Mouse (Mus musculus) liver, embryonic 15.5 days (tissue): ENCODE results near the gene Tff1. TPM values are rescaled to one million over a fixed set of nuclear protein-coding genes. Genes with fewer than 3 reads are reported as not detected.

ENCODE experiments used
- ATAC-seq: fragments of 200-750 bp; cut with Nextera tagmentation; 2 replicates; pipeline ENCODE4 v1.8.0; 2017; ENCODE audit warnings: moderate number of reproducible peaks, mild to moderate bottlenecking, moderate library complexity; ENCODE audit not compliant: insufficient read depth
- H3K27ac ChIP-seq: fragments of 300-500 bp; sonication (generic); replicated peaks from 2 replicates; pipeline ENCODE4 v1.5.1; 2015; ENCODE audit warnings: mild to moderate bottlenecking, inconsistent platforms
- H3K27me3 ChIP-seq: fragments of 300-500 bp; sonication (generic); 2 replicates; pipeline ENCODE4 v1.6.1; 2015; ENCODE audit warnings: mild to moderate bottlenecking, inconsistent platforms
- H3K36me3 ChIP-seq: fragments of 300-500 bp; sonication (generic); replicated peaks from 2 replicates; pipeline ENCODE4 v1.6.1; 2015; ENCODE audit warnings: moderate library complexity, mild to moderate bottlenecking, inconsistent platforms
- H3K4me1 ChIP-seq: fragments of 300-500 bp; sonication (generic); replicated peaks from 2 replicates; pipeline ENCODE4 v1.6.1; 2015; ENCODE audit warnings: inconsistent platforms
- H3K4me2 ChIP-seq: fragments of 300-500 bp; sonication (generic); 2 replicates; pipeline ENCODE4 v1.6.1; 2015; ENCODE audit warnings: moderate library complexity, mild to moderate bottlenecking, inconsistent platforms
- H3K4me3 ChIP-seq: fragments of 300-500 bp; sonication (generic); replicated peaks from 2 replicates; pipeline ENCODE4 v1.5.1; 2015; ENCODE audit warnings: mild to moderate bottlenecking, inconsistent platforms
- H3K9ac ChIP-seq: fragments of 300-500 bp; sonication (generic); 2 replicates; pipeline ENCODE4 v1.6.1; 2015; ENCODE audit warnings: moderate library complexity, mild to moderate bottlenecking, inconsistent platforms
- H3K9me3 ChIP-seq: fragments of 300-500 bp; sonication (generic); replicated peaks from 2 replicates; pipeline ENCODE4 v1.6.1; 2016; ENCODE audit warnings: inconsistent platforms
- WGBS: fragments of 180-500 bp; shearing (Covaris S2); methylation state at CpG from one replicate; pipeline ENCODE4 v1.1.7; 2015; ENCODE audit warnings: mixed read lengths; ENCODE audit not compliant: insufficient replicate concordance; 5-methylcytosine and 5-hydroxymethylcytosine counted together
- polyA plus RNA-seq: library from polyadenylated mRNA; unstranded; fragments of >200 nt; fragmentation: Nextera tagmentation; extraction: Ambion mirVana; gene quantifications from 2 replicates; pipeline ENCODE4 v1.2.1, GENCODE M21; 2015

Tff1 gene
- not detected in 2 replicates for polyA plus RNA-seq

- Histone ChIP-seq H3K9me3 (no peaks in the 10 kb centered on the region), H3K4me2 (no peak within 1 kb of the TSS), H3K4me1 (no peaks in the 10 kb centered on the region), H3K27me3 (no peaks in the 10 kb centered on the region), H3K36me3 (no peaks in the 10 kb centered on the region), H3K27ac (no peak within 1 kb of the TSS), H3K9ac (no peak within 1 kb of the TSS), H3K4me3 (no peak within 1 kb of the TSS)
- ATAC-seq: no peak
- WGBS: 66% methylated on average over 6 of the region's 6 CpGs
These were observed at the start of gene Tff1 for GRCm38 (mm10) chr17:31165127-31165526. Gene Tff1, minus strand, starts transcription at chr17:31165277.

DNA sequence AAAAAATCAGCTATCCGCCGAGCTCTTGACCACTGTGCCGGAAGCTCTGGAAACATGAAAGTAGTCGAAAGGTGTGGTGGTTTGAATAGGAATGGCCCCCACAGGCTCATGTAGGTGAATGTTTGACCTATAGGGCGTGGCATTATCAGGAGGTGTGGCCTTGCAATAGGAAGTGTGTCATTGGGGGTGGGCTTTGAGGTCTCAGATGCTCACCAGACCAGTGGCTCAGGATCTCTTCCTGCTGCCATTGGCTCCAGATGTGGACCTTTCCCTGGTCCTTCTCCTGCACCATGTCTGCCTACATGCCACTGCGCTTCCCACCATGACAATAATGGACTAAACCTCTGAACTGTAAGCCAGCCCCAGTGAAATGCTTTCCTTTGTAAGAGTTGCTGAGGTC is 46.8 kb upstream of the Tff1 start:
- Histone ChIP-seq H3K27ac (no peak overlapping the region), H3K36me3 (peaks cover 12% of the 10 kb centered on the region), H3K27me3 (no peaks in the 10 kb centered on the region), H3K4me1 (peaks cover 44% of the 10 kb centered on the region), H3K9ac (no peak overlapping the region), H3K9me3 (no peaks in the 10 kb centered on the region), H3K4me2 (no peak overlapping the region), H3K4me3 (no peak overlapping the region)
- ATAC-seq: no peak
- WGBS: 83% methylated on average over 6 of the region's 6 CpGs

DNA sequence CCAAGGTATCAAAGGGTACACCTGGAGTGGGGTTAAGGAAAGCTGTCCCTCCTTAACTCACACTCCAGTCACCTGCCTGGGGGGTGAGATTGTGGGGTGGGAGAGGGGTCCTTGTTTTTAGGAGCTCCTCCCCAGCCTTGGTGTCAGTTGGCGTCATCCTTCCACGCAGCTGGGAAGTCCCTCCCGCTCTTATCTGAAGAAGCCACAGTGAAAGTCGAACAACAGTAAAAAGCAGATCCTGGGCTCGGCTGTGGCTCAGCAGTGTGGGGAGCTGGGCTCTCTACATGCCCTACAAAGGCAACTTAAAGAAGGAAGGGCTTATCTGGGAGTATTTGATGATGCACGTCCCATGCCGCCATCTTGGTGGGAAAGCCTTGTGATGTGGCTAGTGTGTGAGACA is 45.2 kb upstream of the Tff1 start:
- H3K9me3 ChIP-seq: no peaks in the 10 kb centered on the region
- H3K4me1 ChIP-seq: peaks cover 41% of the 10 kb centered on the region
- 23% methylated on average over 7 of the region's 7 CpGs for WGBS
- H3K36me3 ChIP-seq: peaks cover 12% of the 10 kb centered on the region
- peak; percentile 70 for ATAC-seq
- peak overlapping the region; percentile 29; the same call in 1 of the 2 replicates for H3K4me2 ChIP-seq
- H3K27ac ChIP-seq: peak overlapping the region; percentile 60
- no peak overlapping the region for H3K4me3 ChIP-seq
- no peaks in the 10 kb centered on the region for H3K27me3 ChIP-seq
- H3K9ac ChIP-seq: no peak overlapping the region

GRCm38 (mm10) chr17:31209376-31209930 is 44.4 kb upstream of the Tff1 start:
- peaks cover 41% of the 10 kb centered on the region for H3K4me1 ChIP-seq
- H3K9ac ChIP-seq: no peak overlapping the region
- H3K4me3 ChIP-seq: no peak overlapping the region
- peak overlapping the region; percentile 74 for H3K4me2 ChIP-seq
- H3K9me3 ChIP-seq: no peaks in the 10 kb centered on the region
- H3K36me3 ChIP-seq: peaks cover 12% of the 10 kb centered on the region
- 84% methylated on average over 11 of the region's 11 CpGs for WGBS
- no peak for ATAC-seq
- no peaks in the 10 kb centered on the region for H3K27me3 ChIP-seq
- peak overlapping the region; percentile 60; the same call in 1 of the 2 replicates for H3K27ac ChIP-seq

- WGBS: 24% methylated on average over 8 of the region's 8 CpGs
- no peaks in the 10 kb centered on the region for H3K9me3 ChIP-seq
- ATAC-seq: no peak; the same call in 1 of the 2 replicates
- H3K4me3 ChIP-seq: peak overlapping the region; percentile 53
- peak overlapping the region; percentile 51; the same call in 1 of the 2 replicates for H3K9ac ChIP-seq
- peaks cover 11% of the 10 kb centered on the region; the same call in 1 of the 2 replicates for H3K36me3 ChIP-seq
- peak overlapping the region; percentile 74 for H3K4me2 ChIP-seq
- H3K4me1 ChIP-seq: peaks cover 41% of the 10 kb centered on the region
- no peaks in the 10 kb centered on the region for H3K27me3 ChIP-seq
- H3K27ac ChIP-seq: peak overlapping the region; percentile 72; the same call in 1 of the 2 replicates
These were observed 43.6 kb upstream of the Tff1 start for GRCm38 (mm10) chr17:31208654-31209053.

DNA sequence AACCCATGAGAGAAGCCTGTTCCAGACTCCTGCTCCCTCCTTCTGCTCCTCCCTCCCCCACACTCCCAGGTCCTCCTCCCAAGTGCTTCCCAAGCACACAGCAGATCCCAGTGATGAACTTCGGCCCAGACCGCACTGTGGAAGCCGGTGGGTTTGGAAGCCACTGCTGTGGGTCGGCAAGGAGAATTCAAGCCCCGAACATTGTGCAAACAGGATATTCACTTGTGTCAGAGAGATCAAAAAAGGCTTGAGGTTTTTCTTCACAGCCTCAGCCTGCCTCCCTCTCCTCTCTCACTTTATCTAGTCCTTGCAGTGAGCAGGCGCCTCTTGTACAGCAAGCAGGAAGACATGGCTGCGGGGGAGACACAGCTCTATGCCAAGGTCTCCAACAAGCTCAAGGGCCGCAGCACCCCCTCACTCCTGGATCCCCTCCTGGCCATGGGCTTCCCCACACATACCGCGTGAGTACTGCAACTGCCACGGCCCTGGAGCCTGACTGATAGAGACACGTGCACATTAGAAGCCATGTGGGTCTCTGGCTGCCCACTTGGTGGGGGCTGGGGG is 42.8 kb upstream of the Tff1 start, which contains the start of gene Ubash3a:
TSS of gene Ubash3a (plus strand) at position 103 of the 564 bp plus-strand sequence.
- Histone ChIP-seq H3K27me3 (no peaks in the 10 kb centered on the region), H3K9ac (peak within 1 kb of the TSS; percentile 51), H3K4me3 (peak within 1 kb of the TSS; percentile 53), H3K4me2 (peak within 1 kb of the TSS; percentile 74), H3K36me3 (peaks cover 5% of the 10 kb centered on the region; the same call in 1 of the 2 replicates), H3K4me1 (peaks cover 41% of the 10 kb centered on the region), H3K27ac (peak within 1 kb of the TSS; percentile 72), H3K9me3 (no peaks in the 10 kb centered on the region)
- ATAC-seq: peak; percentile 71
- 13% methylated on average over 12 of the region's 12 CpGs for WGBS

DNA sequence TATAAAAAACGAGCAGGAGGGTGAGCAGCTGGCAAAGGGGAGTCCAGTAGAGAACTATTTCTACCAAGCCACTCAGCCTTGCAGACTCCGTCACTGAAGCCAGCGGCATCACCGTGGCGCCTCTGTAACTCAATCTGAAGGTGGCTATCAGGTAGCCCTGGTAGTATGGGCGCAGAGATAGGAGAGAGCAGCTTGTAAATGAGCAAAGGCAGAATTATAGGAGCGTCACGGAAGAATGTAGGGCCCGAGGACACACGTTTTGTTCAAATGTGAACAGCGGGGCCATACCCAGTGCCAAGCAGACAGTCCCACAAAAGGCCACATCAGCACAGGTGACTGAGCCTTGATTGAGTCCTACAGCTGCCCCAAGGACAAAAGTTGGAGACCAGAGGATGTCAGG is 33.8 kb upstream of the Tff1 start, which contains the start of gene Tmprss3:
TSS of gene Tmprss3 (minus strand) at position 101 of the 400 bp plus-strand sequence.
- Histone ChIP-seq H3K4me1 (peaks cover 8% of the 10 kb centered on the region; the same call in 1 of the 2 replicates), H3K27me3 (no peaks in the 10 kb centered on the region), H3K9me3 (no peaks in the 10 kb centered on the region), H3K27ac (no peak within 1 kb of the TSS), H3K4me3 (no peak within 1 kb of the TSS), H3K9ac (no peak within 1 kb of the TSS), H3K4me2 (no peak within 1 kb of the TSS), H3K36me3 (no peaks in the 10 kb centered on the region)
- WGBS: 75% methylated on average over 11 of the region's 11 CpGs
- ATAC-seq: no peak

GRCm38 (mm10) chr17:31196283-31196682 is 31.2 kb upstream of the Tff1 start:
- Histone ChIP-seq H3K27ac (no peak overlapping the region), H3K4me2 (no peak overlapping the region), H3K4me3 (no peak overlapping the region), H3K9me3 (no peaks in the 10 kb centered on the region), H3K27me3 (no peaks in the 10 kb centered on the region), H3K4me1 (peaks cover 8% of the 10 kb centered on the region; the same call in 1 of the 2 replicates), H3K36me3 (no peaks in the 10 kb centered on the region), H3K9ac (no peak overlapping the region)
- ATAC-seq: no peak
- WGBS: 69% methylated on average over 7 of the region's 7 CpGs

DNA sequence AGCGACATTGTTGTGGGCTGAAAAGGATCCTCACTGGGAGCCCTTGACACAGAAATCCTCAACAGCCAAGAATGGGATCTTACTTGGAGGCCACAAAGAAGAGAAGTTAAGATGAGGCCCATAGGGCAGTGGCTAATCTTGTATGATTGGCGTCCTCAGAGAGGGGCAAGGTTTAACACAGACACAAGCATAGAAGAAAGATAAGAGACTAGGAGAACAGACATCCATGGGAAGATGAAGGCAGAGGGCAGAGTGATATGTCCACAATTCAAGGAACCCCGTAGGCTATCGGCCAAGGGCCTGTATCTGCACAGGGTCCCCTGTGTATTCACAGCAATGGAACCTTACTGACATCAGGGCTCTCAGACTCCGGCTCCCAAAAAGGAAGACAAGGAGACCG is 30.1 kb upstream of the Tff1 start:
- Histone ChIP-seq H3K4me2 (no peak overlapping the region), H3K4me3 (no peak overlapping the region), H3K27me3 (no peaks in the 10 kb centered on the region), H3K27ac (no peak overlapping the region), H3K36me3 (no peaks in the 10 kb centered on the region), H3K9ac (no peak overlapping the region), H3K9me3 (no peaks in the 10 kb centered on the region), H3K4me1 (peaks cover 8% of the 10 kb centered on the region; the same call in 1 of the 2 replicates)
- 42% methylated on average over 6 of the region's 6 CpGs for WGBS
- peak; percentile 31; the same call in 1 of the 2 replicates for ATAC-seq

DNA sequence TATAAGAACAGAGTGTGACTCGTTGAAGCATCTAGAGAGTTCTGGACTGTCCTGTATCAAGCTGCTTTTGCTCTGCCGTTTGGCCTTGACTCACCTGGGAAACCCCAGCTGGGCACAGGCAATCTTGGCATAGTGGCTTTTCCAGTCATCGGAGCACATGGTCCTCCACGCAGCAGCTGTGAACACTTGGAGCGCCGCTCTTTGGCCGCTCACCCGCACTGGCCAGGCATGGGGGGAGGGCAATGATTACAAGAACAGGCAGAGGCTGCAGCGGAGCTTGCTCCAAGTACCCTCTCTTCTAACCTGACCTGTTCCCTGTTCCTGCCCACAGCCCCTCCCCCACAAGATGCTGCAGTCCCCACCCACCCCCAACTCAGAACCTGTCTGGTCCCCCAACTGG is 28.3 kb upstream of the Tff1 start:
- no peak overlapping the region for H3K4me2 ChIP-seq
- H3K36me3 ChIP-seq: no peaks in the 10 kb centered on the region
- peaks cover 8% of the 10 kb centered on the region; the same call in 1 of the 2 replicates for H3K4me1 ChIP-seq
- H3K9ac ChIP-seq: no peak overlapping the region
- H3K27ac ChIP-seq: no peak overlapping the region
- H3K9me3 ChIP-seq: no peaks in the 10 kb centered on the region
- no peaks in the 10 kb centered on the region for H3K27me3 ChIP-seq
- no peak for ATAC-seq
- no peak overlapping the region for H3K4me3 ChIP-seq
- WGBS: 81% methylated on average over 9 of the region's 9 CpGs

DNA sequence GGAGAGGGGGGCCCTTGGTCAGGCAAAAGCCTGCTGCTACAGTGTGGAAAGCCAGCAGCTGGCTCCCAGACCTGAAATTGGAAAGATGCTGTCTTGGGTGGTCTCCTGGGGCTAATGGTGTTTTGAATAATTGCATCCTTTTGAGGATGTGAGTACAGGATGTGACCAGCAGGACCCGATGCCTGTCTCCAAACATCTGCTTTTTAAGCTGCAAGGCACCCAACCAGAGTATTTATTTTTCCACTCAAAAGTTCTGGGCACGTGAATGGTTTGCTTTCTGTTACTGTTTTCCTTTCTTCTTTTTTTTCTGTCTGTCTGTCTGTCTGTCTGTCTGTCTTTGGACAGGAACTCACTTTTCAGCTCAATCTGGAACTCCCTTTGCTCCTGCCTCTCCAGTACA is 27.6 kb upstream of the Tff1 start:
- WGBS: 45% methylated on average over 2 of the region's 2 CpGs
- no peak overlapping the region for H3K4me3 ChIP-seq
- H3K4me1 ChIP-seq: peaks cover 8% of the 10 kb centered on the region; the same call in 1 of the 2 replicates
- H3K9me3 ChIP-seq: no peaks in the 10 kb centered on the region
- no peak overlapping the region for H3K9ac ChIP-seq
- no peaks in the 10 kb centered on the region for H3K27me3 ChIP-seq
- H3K4me2 ChIP-seq: no peak overlapping the region
- no peak overlapping the region for H3K27ac ChIP-seq
- ATAC-seq: no peak
- H3K36me3 ChIP-seq: no peaks in the 10 kb centered on the region
